Mouse (Mus musculus) CH12.LX (cell line): ENCODE measurements around the gene Pom121l2.
A peak's percentile ranks its signal among the peaks of the same experiment; 100 is the strongest.

Experiments used
- BHLHE40 ChIP-seq: IDR thresholded peaks from 2 replicates; pipeline ENCODE4 v1.6.1; 2011; ENCODE audit warnings: mild to moderate bottlenecking, low read depth, low read length, improper control_type of control experiment
- CTCF ChIP-seq, 2 experiments: IDR thresholded peaks in 1 of 2; conservative IDR thresholded peaks in 1 of 2; 2 replicates each; pipeline ENCODE4 v1.5.1; 2011 to 2012; ENCODE audit warnings: low read depth in 2 of 2, low read length in 2 of 2, improper control_type of control experiment in 1 of 2, inconsistent platforms in 1 of 2, mild to moderate bottlenecking in 1 of 2, moderate library complexity in 1 of 2
- EP300 ChIP-seq: IDR thresholded peaks from 2 replicates; pipeline ENCODE4 v1.6.1; 2011; ENCODE audit warnings: low read length, improper control_type of control experiment
- GABPA ChIP-seq: IDR thresholded peaks from 2 replicates; pipeline ENCODE4 v1.6.1; 2012; ENCODE audit warnings: low read depth, low read length, improper control_type of control experiment, inconsistent platforms; ENCODE audit not compliant: insufficient replicate concordance
- MAX ChIP-seq: IDR thresholded peaks from 2 replicates; pipeline ENCODE4 v1.6.1; 2011; ENCODE audit warnings: low read length, improper control_type of control experiment
- MEF2A ChIP-seq: IDR thresholded peaks from 2 replicates; pipeline ENCODE4 v1.6.1; 2014; ENCODE audit warnings: low read depth, mild to moderate bottlenecking, inconsistent platforms, low read length, improper control_type of control experiment, borderline replicate concordance
- POLR2A ChIP-seq: IDR thresholded peaks from 2 replicates; pipeline ENCODE4 v1.6.1; 2011; ENCODE audit warnings: low read depth, mild to moderate bottlenecking, improper control_type of control experiment, low read length
- RCOR1 ChIP-seq: conservative IDR thresholded peaks from 2 replicates; pipeline ENCODE4 v1.6.1; 2012; ENCODE audit warnings: low read depth, mild to moderate bottlenecking, inconsistent platforms, low read length, improper control_type of control experiment
- SIN3A ChIP-seq: IDR thresholded peaks from 2 replicates; pipeline ENCODE4 v1.6.1; 2012; ENCODE audit warnings: low read length, improper control_type of control experiment, inconsistent platforms
- UBTF ChIP-seq: IDR thresholded peaks from 2 replicates; pipeline ENCODE4 v1.6.1; 2012; ENCODE audit warnings: low read depth, mild to moderate bottlenecking, inconsistent platforms, low read length, improper control_type of control experiment, moderate library complexity
- ZMIZ1 ChIP-seq: IDR thresholded peaks from 2 replicates; pipeline ENCODE4 v1.6.1; 2012; ENCODE audit warnings: low read depth, mild to moderate bottlenecking, inconsistent platforms, low read length, improper control_type of control experiment

- TF ChIP-seq SIN3A (no peak), MAX (0 out of 2 replicates have a peak, but pooled peaks have one; percentile 14), POLR2A (no peak), MEF2A (no peak), CTCF (conservative IDR thresholded peaks at IDR 0.05 in 1 of 2, IDR thresholded peaks at IDR 0.05 in 1 of 2; ENCODE audit: low read depth in 2 of 2, low read length in 2 of 2) (no peak), EP300 (no peak), BHLHE40 (no peak), UBTF (no peak), GABPA (no peak), ZMIZ1 (no peak), RCOR1 (no peak)
Measured at GRCm38 (mm10) chr13:22014411-22014845, 33.4 kb downstream of the Pom121l2 start.
